Mouse (Mus musculus) heart, embryonic 12.5 days (tissue): ENCODE data around the gene Ap1m2. TPM values are rescaled to one million over a fixed set of nuclear protein-coding genes. Genes with fewer than 3 reads are reported as not detected.
A peak's percentile ranks its signal among the peaks of the same experiment; 100 is the strongest.

Source experiments
- ATAC-seq: fragments of 200-750 bp; cut with Nextera tagmentation; 2 replicates; pipeline ENCODE4 v1.8.0; 2017; ENCODE audit warnings: moderate TSS enrichment, moderate library complexity; ENCODE audit not compliant: insufficient number of reproducible peaks, low FRiP score
- H3K27ac ChIP-seq: fragments of 300-500 bp; sonication (generic); 2 replicates; pipeline ENCODE4 v1.5.1; 2016; ENCODE audit warnings: mild to moderate bottlenecking, moderate library complexity; ENCODE audit not compliant: poor library complexity, severe bottlenecking
- H3K27me3 ChIP-seq: fragments of 300-500 bp; sonication (generic); replicated peaks from 2 replicates; pipeline ENCODE4 v1.6.1; 2016; ENCODE audit warnings: mild to moderate bottlenecking, moderate library complexity
- H3K36me3 ChIP-seq: fragments of 300-500 bp; sonication (generic); 2 replicates; pipeline ENCODE4 v1.6.1; 2016; ENCODE audit warnings: mild to moderate bottlenecking, moderate library complexity
- H3K4me1 ChIP-seq: fragments of 300-500 bp; sonication (generic); replicated peaks from 2 replicates; pipeline ENCODE4 v1.6.1; 2016; ENCODE audit warnings: mild to moderate bottlenecking
- H3K4me2 ChIP-seq: fragments of 300-500 bp; sonication (generic); 2 replicates; pipeline ENCODE4 v1.6.1; 2016; ENCODE audit warnings: mild to moderate bottlenecking, moderate library complexity
- H3K4me3 ChIP-seq: fragments of 300-500 bp; sonication (generic); 2 replicates; pipeline ENCODE4 v1.5.1; 2016; ENCODE audit warnings: mild to moderate bottlenecking
- H3K9ac ChIP-seq: fragments of 300-500 bp; sonication (generic); 2 replicates; pipeline ENCODE4 v1.6.1; 2016; ENCODE audit warnings: mild to moderate bottlenecking, moderate library complexity
- H3K9me3 ChIP-seq: fragments of 300-500 bp; sonication (generic); replicated peaks from 2 replicates; pipeline ENCODE4 v1.6.1; 2016; ENCODE audit warnings: mild to moderate bottlenecking, moderate library complexity
- WGBS: fragments of 180-500 bp; shearing (Covaris S2); methylation state at CpG from one replicate; pipeline ENCODE4 v1.1.7; 2016; 5-methylcytosine and 5-hydroxymethylcytosine counted together
- polyA plus RNA-seq: library from polyadenylated mRNA; unstranded; fragments of >200 nt; fragmentation: Nextera tagmentation; extraction: Ambion mirVana; gene quantifications from 2 replicates; pipeline ENCODE4 v1.2.1, GENCODE M21; 2016

Gene Ap1m2
- polyA plus RNA-seq = 0.23 and 0.58 TPM in 2 replicates

- WGBS = 11% methylated on average over 31 of the region's 35 CpGs
- no peaks in the 10 kb centered on the region for H3K36me3 ChIP-seq
- H3K4me2 ChIP-seq = peak within 1 kb of the TSS; percentile 50
- peak within 1 kb of the TSS; percentile 11 for H3K4me3 ChIP-seq
- H3K27ac ChIP-seq = no peak within 1 kb of the TSS
- peaks cover 7% of the 10 kb centered on the region for H3K4me1 ChIP-seq
- H3K9me3 ChIP-seq = peaks cover 7% of the 10 kb centered on the region; the same call in 1 of the 2 replicates
- 0 out of 2 replicates have a peak within 1 kb of the TSS, but pooled peaks have one; percentile 22 for H3K9ac ChIP-seq
- H3K27me3 ChIP-seq = peaks cover 21% of the 10 kb centered on the region
- ATAC-seq = no peak
Observed at GRCm38 (mm10) chr9:21312134-21312533, at the start of gene Ap1m2. Gene Ap1m2 (minus strand): TSS chr9:21312337.

GRCm38 (mm10) chr9:21356981-21357718 lies 45.0 kb upstream of the Ap1m2 start:
- H3K27me3 ChIP-seq = peaks cover 14% of the 10 kb centered on the region
- H3K9me3 ChIP-seq = no peaks in the 10 kb centered on the region
- H3K4me1 ChIP-seq = peaks cover 14% of the 10 kb centered on the region
- ATAC-seq = peak; percentile 45; the same call in 1 of the 2 replicates
- no peak overlapping the region for H3K4me2 ChIP-seq
- H3K27ac ChIP-seq = no peak overlapping the region
- no peak overlapping the region for H3K4me3 ChIP-seq
- no peak overlapping the region for H3K9ac ChIP-seq
- H3K36me3 ChIP-seq = peaks cover 27% of the 10 kb centered on the region
- 0% methylated on average over 1 of the region's 1 CpGs for WGBS

GRCm38 (mm10) chr9:21354796-21355195 lies 42.7 kb upstream of the Ap1m2 start:
- no peak overlapping the region; the same call in 1 of the 2 replicates for H3K9ac ChIP-seq
- H3K27ac ChIP-seq = no peak overlapping the region
- H3K4me1 ChIP-seq = peaks cover 16% of the 10 kb centered on the region
- H3K36me3 ChIP-seq = peaks cover 47% of the 10 kb centered on the region
- H3K27me3 ChIP-seq = 0 out of 2 replicates have a peak, but pooled peaks cover 5% of the 10 kb centered on the region
- H3K9me3 ChIP-seq = no peaks in the 10 kb centered on the region
- H3K4me2 ChIP-seq = no peak overlapping the region
- 85% methylated on average over 6 of the region's 6 CpGs for whole genome bisulfite sequencing
- no peak for ATAC-seq
- H3K4me3 ChIP-seq = no peak overlapping the region

GRCm38 (mm10) chr9:21353373-21353686 lies 41.2 kb upstream of the Ap1m2 start:
- H3K36me3 ChIP-seq = peaks cover 60% of the 10 kb centered on the region
- 0 out of 2 replicates have a peak overlapping the region, but pooled peaks have one; percentile 60 for H3K27ac ChIP-seq
- H3K4me1 ChIP-seq = peaks cover 16% of the 10 kb centered on the region
- no peak for ATAC-seq
- no peaks in the 10 kb centered on the region for H3K27me3 ChIP-seq
- 0 out of 2 replicates have a peak overlapping the region, but pooled peaks have one; percentile 13 for H3K9ac ChIP-seq
- H3K4me2 ChIP-seq = no peak overlapping the region
- H3K4me3 ChIP-seq = no peak overlapping the region
- 52% methylated on average over 2 of the region's 2 CpGs for WGBS
- no peaks in the 10 kb centered on the region for H3K9me3 ChIP-seq

GRCm38 (mm10) chr9:21352463-21353372 lies 40.6 kb upstream of the Ap1m2 start:
- peak overlapping the region; percentile 60 for H3K27ac ChIP-seq
- H3K36me3 ChIP-seq = peaks cover 66% of the 10 kb centered on the region
- no peaks in the 10 kb centered on the region for H3K27me3 ChIP-seq
- no peak overlapping the region for H3K4me3 ChIP-seq
- peak overlapping the region; percentile 16; the same call in 1 of the 2 replicates for H3K4me2 ChIP-seq
- ATAC-seq = peak; percentile 54; the same call in 1 of the 2 replicates
- H3K9me3 ChIP-seq = no peaks in the 10 kb centered on the region
- 27% methylated on average over 20 of the region's 20 CpGs for WGBS
- peaks cover 16% of the 10 kb centered on the region for H3K4me1 ChIP-seq
- peak overlapping the region; percentile 18; the same call in 1 of the 2 replicates for H3K9ac ChIP-seq

DNA sequence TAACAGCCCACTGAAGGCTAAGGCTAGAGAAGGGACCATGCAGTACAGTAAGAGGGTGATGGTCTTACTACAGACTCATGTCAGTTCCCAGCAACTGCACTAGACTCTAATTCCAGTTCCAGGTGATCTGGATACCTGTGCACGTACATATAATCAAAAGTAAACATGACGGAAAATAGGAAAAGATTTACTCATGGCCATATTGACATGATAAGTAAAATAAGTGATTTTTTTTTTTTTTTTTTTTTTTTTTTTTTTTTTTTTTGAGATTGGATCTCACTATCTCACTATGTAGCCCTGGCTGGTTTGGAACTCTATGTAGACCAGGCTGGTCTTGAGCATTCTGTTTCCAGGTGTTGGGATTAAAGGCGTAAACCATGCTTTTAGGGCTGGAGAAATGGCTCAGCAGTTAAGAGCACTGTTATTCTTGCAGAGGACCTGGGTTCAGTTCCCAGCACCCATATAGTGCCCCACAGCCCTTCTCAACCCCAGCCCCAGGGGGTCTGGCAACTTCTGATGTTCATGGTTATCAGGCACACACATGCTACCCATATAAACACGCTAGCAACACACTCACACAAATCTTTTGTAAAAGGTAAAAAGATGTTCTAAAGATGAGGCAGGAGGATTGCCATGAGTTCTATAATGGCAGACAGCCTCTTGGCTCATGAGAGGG lies 39.7 kb upstream of the Ap1m2 start:
- Histone ChIP-seq H3K4me1 (peaks cover 16% of the 10 kb centered on the region), H3K9ac (no peak overlapping the region), H3K36me3 (peaks cover 75% of the 10 kb centered on the region), H3K9me3 (no peaks in the 10 kb centered on the region), H3K4me3 (no peak overlapping the region), H3K27ac (peak overlapping the region; percentile 60), H3K27me3 (no peaks in the 10 kb centered on the region), H3K4me2 (no peak overlapping the region)
- WGBS = 91% methylated on average over 4 of the region's 4 CpGs
- ATAC-seq = no peak; the same call in 1 of the 2 replicates

GRCm38 (mm10) chr9:21351178-21351577 lies 39.0 kb upstream of the Ap1m2 start:
- H3K27me3 ChIP-seq = no peaks in the 10 kb centered on the region
- H3K4me1 ChIP-seq = peaks cover 16% of the 10 kb centered on the region
- peaks cover 80% of the 10 kb centered on the region for H3K36me3 ChIP-seq
- no peak overlapping the region for H3K27ac ChIP-seq
- H3K9me3 ChIP-seq = no peaks in the 10 kb centered on the region
- 88% methylated on average over 7 of the region's 7 CpGs for WGBS
- no peak for ATAC-seq
- H3K4me2 ChIP-seq = no peak overlapping the region
- no peak overlapping the region for H3K4me3 ChIP-seq
- no peak overlapping the region for H3K9ac ChIP-seq

DNA sequence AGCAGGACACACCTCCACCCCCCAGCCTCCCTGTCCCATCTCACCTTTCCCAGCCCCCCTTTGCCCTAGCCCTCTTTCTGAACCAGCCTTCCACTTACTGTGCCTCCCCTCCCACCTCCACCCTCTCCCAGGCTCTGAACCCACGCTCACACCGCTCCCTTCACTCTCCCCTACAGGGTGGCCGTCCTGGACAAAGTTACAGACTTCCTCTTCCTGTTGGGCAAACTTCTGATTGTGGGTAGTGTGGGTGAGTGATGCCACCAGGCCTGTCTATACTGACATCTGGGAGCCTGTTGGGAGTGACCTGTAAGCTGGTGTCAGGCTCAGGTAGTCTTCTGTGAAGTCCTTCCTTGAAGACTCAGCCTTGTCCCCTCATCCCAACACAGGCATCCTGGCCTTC lies 36.0 kb upstream of the Ap1m2 start:
- Histone ChIP-seq H3K4me2 (no peak overlapping the region), H3K27ac (no peak overlapping the region), H3K9me3 (no peaks in the 10 kb centered on the region), H3K4me1 (peaks cover 13% of the 10 kb centered on the region), H3K9ac (no peak overlapping the region), H3K27me3 (no peaks in the 10 kb centered on the region), H3K4me3 (no peak overlapping the region), H3K36me3 (peaks cover 81% of the 10 kb centered on the region)
- ATAC-seq = no peak
- WGBS = 78% methylated on average over 3 of the region's 3 CpGs

GRCm38 (mm10) chr9:21346627-21347365 lies 34.7 kb upstream of the Ap1m2 start:
- no peak overlapping the region for H3K27ac ChIP-seq
- H3K36me3 ChIP-seq = peaks cover 91% of the 10 kb centered on the region
- ATAC-seq = no peak
- H3K9ac ChIP-seq = no peak overlapping the region
- no peaks in the 10 kb centered on the region for H3K9me3 ChIP-seq
- H3K4me2 ChIP-seq = no peak overlapping the region
- no peaks in the 10 kb centered on the region for H3K4me1 ChIP-seq
- H3K27me3 ChIP-seq = no peaks in the 10 kb centered on the region
- H3K4me3 ChIP-seq = no peak overlapping the region
- 76% methylated on average over 16 of the region's 16 CpGs for WGBS

DNA sequence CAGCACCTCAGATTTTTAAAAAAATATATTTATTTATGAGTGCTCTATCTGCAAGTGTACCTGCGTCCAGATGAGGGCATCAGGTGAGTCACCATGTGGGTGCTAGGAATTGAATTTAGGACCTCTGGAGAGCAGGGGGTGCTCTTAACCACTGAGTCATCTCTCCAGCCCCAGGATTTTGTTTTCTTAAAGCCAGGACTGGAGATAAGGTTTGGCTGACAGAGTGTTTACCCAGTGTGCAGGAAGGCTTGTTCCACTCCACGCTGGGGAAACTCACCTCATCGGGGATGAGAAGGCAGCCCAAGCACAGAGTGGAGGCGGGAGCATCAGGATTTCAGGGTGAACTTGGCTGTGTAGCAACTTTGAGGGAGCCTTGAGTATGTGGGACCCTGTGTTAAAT lies 28.3 kb upstream of the Ap1m2 start:
- no peak overlapping the region for H3K4me2 ChIP-seq
- H3K4me1 ChIP-seq = peaks cover 26% of the 10 kb centered on the region
- H3K4me3 ChIP-seq = no peak overlapping the region
- 49% methylated on average over 4 of the region's 4 CpGs for WGBS
- no peaks in the 10 kb centered on the region for H3K27me3 ChIP-seq
- peak; percentile 24; the same call in 1 of the 2 replicates for ATAC-seq
- H3K9ac ChIP-seq = no peak overlapping the region
- H3K9me3 ChIP-seq = no peaks in the 10 kb centered on the region
- no peak overlapping the region for H3K27ac ChIP-seq
- peaks cover 48% of the 10 kb centered on the region for H3K36me3 ChIP-seq
